Mouse (Mus musculus) cortical plate, adult 2 months (tissue): Measurements from ENCODE around the gene Pfn1. TPM values are rescaled to one million over a fixed set of nuclear protein-coding genes. Genes with fewer than 3 reads are reported as not detected.

Experiments
- H3K27ac ChIP-seq: fragments of 200-500 bp; 2 replicates; pipeline ENCODE4 v1.5.1; 2012; ENCODE audit warnings: low read length, control low read depth, inconsistent platforms; ENCODE audit not compliant: insufficient read depth
- H3K4me1 ChIP-seq: fragments of 200-500 bp; 2 replicates; pipeline ENCODE4 v1.6.1; 2011; ENCODE audit warnings: low read length; ENCODE audit not compliant: control insufficient read depth, insufficient read depth
- H3K4me3 ChIP-seq: fragments of 200-500 bp; 2 replicates; pipeline ENCODE4 v1.5.1; 2011; ENCODE audit warnings: mild to moderate bottlenecking, low read length, control low read depth; ENCODE audit not compliant: insufficient read depth
- CTCF ChIP-seq: fragments of 200-500 bp; IDR thresholded peaks from 2 replicates; pipeline ENCODE4 v1.5.1; 2011; ENCODE audit warnings: mild to moderate bottlenecking, control low read depth, low read length; ENCODE audit not compliant: insufficient read depth; ENCODE audit errors: extremely low read depth
- POLR2A ChIP-seq: fragments of 200-500 bp; IDR thresholded peaks from 2 replicates; pipeline ENCODE4 v1.6.1; 2011; ENCODE audit warnings: mild to moderate bottlenecking, low read length, control low read depth; ENCODE audit not compliant: insufficient read depth; ENCODE audit errors: extremely low read depth
- polyA plus RNA-seq: library from polyadenylated mRNA; depleted of rRNA; stranded (reverse); fragments of >200 nt; gene quantifications from 2 replicates; pipeline ENCODE4 v1.2.3, GENCODE M21; 2012

Gene Pfn1
- polyA plus RNA-seq, 1 experiment, result 277 TPM

DNA sequence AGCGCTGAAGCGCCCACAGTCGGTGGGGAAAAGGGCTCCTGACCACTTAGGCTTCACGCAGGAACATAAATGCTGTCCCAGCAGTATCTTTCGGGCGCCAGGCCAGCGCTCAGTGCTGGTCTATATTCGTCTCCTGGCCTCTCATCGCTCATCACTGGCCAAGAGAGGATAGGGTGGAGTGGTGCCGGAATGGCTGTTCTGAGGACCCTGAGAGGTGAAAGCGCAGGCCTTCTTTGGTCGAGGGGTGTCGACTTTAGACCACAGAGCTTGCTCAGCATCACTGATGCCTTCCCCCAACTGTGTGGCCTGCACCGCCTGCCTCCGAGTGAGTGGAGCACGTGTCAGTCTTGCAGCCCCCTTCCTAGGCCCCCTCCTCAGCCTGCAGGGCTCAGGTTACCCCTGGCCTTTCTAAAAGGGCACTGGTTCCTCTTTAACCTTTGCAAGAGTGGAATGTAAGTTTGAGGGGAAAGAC is 2.0 kb upstream of the Pfn1 start:
- H3K27ac ChIP-seq, result no peak overlapping the region
- 0 out of 2 replicates have a peak, but pooled peaks cover 1% of the 10 kb centered on the region for H3K4me1 ChIP-seq
- TF ChIP-seq POLR2A (no peak), CTCF (no peak)
- peak overlapping the region; percentile 100; the same call in 1 of the 2 replicates for H3K4me3 ChIP-seq

GRCm38 (mm10) chr11:70655571-70656455 is 1.4 kb upstream of the Pfn1 start:
- 0 out of 2 replicates have a peak, but pooled peaks cover 1% of the 10 kb centered on the region for H3K4me1 ChIP-seq
- H3K4me3 ChIP-seq, result peak overlapping the region; percentile 100
- TF ChIP-seq CTCF (no peak), POLR2A (no peak)
- H3K27ac ChIP-seq, result no peak overlapping the region

DNA sequence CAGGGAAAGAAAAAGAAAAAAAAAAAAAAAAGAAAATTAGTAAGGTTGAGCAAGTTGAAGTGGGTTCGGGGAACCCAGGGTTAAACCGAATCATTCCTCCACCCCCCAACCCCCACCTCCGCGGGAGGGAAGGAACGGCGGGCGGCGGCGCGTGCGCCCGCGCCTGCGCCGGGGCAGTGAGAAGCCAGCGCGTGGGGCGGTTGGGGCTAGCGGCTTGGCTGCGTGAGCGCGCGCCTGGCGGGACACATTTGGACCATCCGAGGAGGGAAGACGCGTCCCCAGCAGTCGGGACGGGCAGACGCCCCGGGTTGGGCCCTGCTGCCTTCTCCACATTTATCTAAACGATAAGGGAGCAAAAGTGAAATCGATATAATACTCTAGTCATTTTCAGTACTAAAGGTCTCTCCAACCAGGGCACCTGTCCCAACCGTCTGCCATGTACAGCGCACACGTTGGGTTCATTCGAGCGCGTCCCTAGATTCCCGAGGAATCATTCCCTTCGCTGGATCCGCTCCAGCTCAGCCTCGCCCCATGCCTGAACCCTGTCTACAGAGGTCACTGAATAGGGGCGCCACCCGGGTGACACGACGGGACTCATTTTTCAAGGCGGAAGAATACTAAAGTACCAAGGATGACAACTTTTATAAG is 603 bp upstream of the Pfn1 start:
- TF ChIP-seq CTCF, result no peak
- 0 out of 2 replicates have a peak, but pooled peaks have one; percentile 30 for TF ChIP-seq POLR2A
- 0 out of 2 replicates have a peak, but pooled peaks cover 1% of the 10 kb centered on the region for H3K4me1 ChIP-seq

DNA sequence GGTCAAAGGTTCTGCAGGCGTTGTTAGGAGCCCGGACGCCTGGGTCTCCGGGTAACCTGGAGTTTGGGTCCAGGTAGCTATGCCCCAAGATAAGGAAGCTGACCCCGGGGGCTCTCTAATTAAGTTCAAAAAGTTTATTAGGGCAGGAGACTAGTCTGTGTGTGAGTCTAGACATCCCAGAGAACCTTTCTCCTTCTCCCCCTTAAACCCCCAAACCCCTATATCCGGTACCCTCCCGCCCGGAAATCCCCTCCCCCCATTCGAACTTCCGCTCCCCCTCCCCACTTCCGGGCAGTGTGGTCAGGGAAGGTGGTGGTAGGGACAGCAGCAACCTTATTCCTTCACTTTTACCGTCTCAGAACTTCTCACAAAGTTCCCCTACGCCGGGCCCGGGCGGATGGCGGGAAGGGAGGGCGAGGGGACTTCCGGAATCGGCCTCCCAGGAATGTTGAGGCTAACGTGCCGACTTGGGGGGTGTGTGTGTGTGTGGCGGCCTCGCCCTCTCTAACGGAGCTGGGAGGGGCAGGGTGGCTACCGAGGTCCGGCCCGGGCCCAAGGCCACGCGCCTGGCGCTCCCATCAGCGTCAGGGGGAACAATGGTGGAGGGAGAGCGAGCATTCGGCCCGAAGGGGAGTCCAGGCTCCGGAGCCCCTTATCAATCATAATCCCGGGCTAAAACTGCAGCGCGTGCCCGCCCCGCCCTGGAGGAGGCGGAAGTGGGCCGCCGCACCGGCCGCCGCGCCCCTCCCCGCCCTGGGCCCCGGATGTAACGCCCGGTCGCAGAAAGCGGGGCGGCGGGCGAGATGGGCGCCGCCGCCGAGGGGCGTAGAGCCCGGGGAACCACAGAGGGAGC is 873 bp downstream of the Pfn1 start:
- peak overlapping the region; percentile 100 for H3K4me3 ChIP-seq
- no peak for TF ChIP-seq POLR2A
- no peak for TF ChIP-seq CTCF
- peaks cover 3% of the 10 kb centered on the region; the same call in 1 of the 2 replicates for H3K4me1 ChIP-seq
- peak overlapping the region; percentile 100 for H3K27ac ChIP-seq

More for the DNA sequence above, 603 bp upstream of the Pfn1 start:
- Histone ChIP-seq H3K4me3 (peak overlapping the region; percentile 100), H3K27ac (0 out of 2 replicates have a peak overlapping the region, but pooled peaks have one; percentile 53)

GRCm38 (mm10) chr11:70652884-70653344 is 1.5 kb downstream of the Pfn1 start:
- no peak overlapping the region for H3K27ac ChIP-seq
- TF ChIP-seq CTCF (no peak), POLR2A (no peak)
- H3K4me3 ChIP-seq, result peak overlapping the region; percentile 100; the same call in 1 of the 2 replicates
- H3K4me1 ChIP-seq, result peaks cover 3% of the 10 kb centered on the region; the same call in 1 of the 2 replicates

GRCm38 (mm10) chr11:70652029-70652883 is 2.2 kb downstream of the Pfn1 start:
- peak overlapping the region; percentile 100; the same call in 1 of the 2 replicates for H3K4me3 ChIP-seq
- peaks cover 3% of the 10 kb centered on the region; the same call in 1 of the 2 replicates for H3K4me1 ChIP-seq
- H3K27ac ChIP-seq, result no peak overlapping the region
- no peak for TF ChIP-seq POLR2A
- no peak for TF ChIP-seq CTCF

- peaks cover 3% of the 10 kb centered on the region; the same call in 1 of the 2 replicates for H3K4me1 ChIP-seq
- no peak overlapping the region for H3K27ac ChIP-seq
These were observed 3.1 kb downstream of the Pfn1 start for GRCm38 (mm10) chr11:70651391-70651790.

More at GRCm38 (mm10) chr11:70651391-70651790, 3.1 kb downstream of the Pfn1 start:
- TF ChIP-seq POLR2A (no peak), CTCF (no peak)
- no peak overlapping the region for H3K4me3 ChIP-seq
